Mouse (Mus musculus): Measurements from ENCODE around the gene Trnau1ap.

GRCm38 (mm10) chr4:132295696-132296390 lies 33.5 kb downstream of the Trnau1ap start:
- TF ChIP-seq POLR2A (IDR thresholded peaks at IDR 0.05; ENCODE audit: borderline replicate concordance, insufficient read depth, low read length) (no peak), CTCF (IDR thresholded peaks at IDR 0.05; ENCODE audit: borderline replicate concordance, insufficient read depth, low read depth, low read length) (peak; percentile 35; the same call in 1 of the 2 replicates)

Data from cerebellum, adult 2 months (tissue).